Mouse (Mus musculus) ES-E14 (cell line): ENCODE results near the gene Ankrd66. TPM values are rescaled to one million over a fixed set of nuclear protein-coding genes. Genes with fewer than 3 reads are reported as not detected.

ENCODE experiments used
- DNase-seq: peaks from one replicate; pipeline ENCODE4 v3.0.0-alpha.2; 2013; ENCODE audit warnings: low read depth, low spot score
- H3K27ac ChIP-seq: 2 replicates; pipeline ENCODE4 v1.5.1; 2012; ENCODE audit warnings: low read depth, mild to moderate bottlenecking, low read length, moderate library complexity, mixed read lengths; ENCODE audit not compliant: poor library complexity, insufficient read depth, severe bottlenecking
- H3K36me3 ChIP-seq: 2 replicates; pipeline ENCODE4 v1.6.1; 2012; ENCODE audit warnings: mild to moderate bottlenecking, low read length, moderate library complexity, mixed read lengths; ENCODE audit not compliant: control insufficient read depth, poor library complexity, insufficient read depth, severe bottlenecking
- H3K4me1 ChIP-seq, 2 experiments: fragments of 150-350 bp in 1 of 2; sonication (generic) in 1 of 2; 2 replicates each; pipeline ENCODE4 v1.6.1; 2012; ENCODE audit warnings: low read length in 2 of 2, mild to moderate bottlenecking in 1 of 2, mixed read lengths in 1 of 2; ENCODE audit not compliant: control insufficient read depth in 2 of 2, insufficient read depth in 2 of 2, poor library complexity in 1 of 2
- H3K4me3 ChIP-seq, 2 experiments: fragments of 150-350 bp in 1 of 2; sonication (generic) in 1 of 2; 2 replicates each; pipeline ENCODE4 v1.5.1; 2012; ENCODE audit warnings: low read length in 2 of 2, low read depth in 1 of 2, mild to moderate bottlenecking in 1 of 2, mixed read lengths in 1 of 2; ENCODE audit not compliant: insufficient read depth in 1 of 2, poor library complexity in 1 of 2, severe bottlenecking in 1 of 2
- H3K9ac ChIP-seq: 2 replicates; pipeline ENCODE4 v1.6.1; 2012; ENCODE audit warnings: low read depth, mild to moderate bottlenecking, low read length, mixed read lengths; ENCODE audit not compliant: poor library complexity, insufficient read depth, severe bottlenecking
- H3K9me3 ChIP-seq: fragments of 150-350 bp; sonication (generic); 2 replicates; pipeline ENCODE4 v1.6.1; 2012; ENCODE audit warnings: low read depth, mild to moderate bottlenecking, low read length; ENCODE audit not compliant: control insufficient read depth, insufficient read depth
- CHD2 ChIP-seq: IDR thresholded peaks from 2 replicates; pipeline ENCODE4 v1.6.1; 2014; ENCODE audit warnings: mild to moderate bottlenecking, low read depth, low read length, inconsistent platforms
- HCFC1 ChIP-seq: IDR thresholded peaks from 2 replicates; pipeline ENCODE4 v1.6.1; 2012; ENCODE audit warnings: low read length, inconsistent platforms, borderline replicate concordance; ENCODE audit not compliant: insufficient read depth
- MAFK ChIP-seq: IDR thresholded peaks from 2 replicates; pipeline ENCODE4 v1.6.1; 2014; ENCODE audit warnings: mild to moderate bottlenecking, low read depth, low read length, inconsistent platforms; ENCODE audit not compliant: insufficient read depth
- ZC3H11A ChIP-seq: IDR thresholded peaks from 2 replicates; pipeline ENCODE4 v1.6.1; 2012; ENCODE audit warnings: low read depth, mild to moderate bottlenecking, inconsistent platforms, low read length, borderline replicate concordance
- ZNF384 ChIP-seq: IDR thresholded peaks from 2 replicates; pipeline ENCODE4 v1.6.1; 2012; ENCODE audit warnings: low read depth, low read length, inconsistent platforms
- in situ Hi-C, 2 experiments: fragments of 600-800 bp; cut with MboI; formaldehyde crosslinking; loops; one replicate each; pipeline ENCODE4 v1.15.1; 2025; ENCODE audit warnings: low sequenced_read_pairs in 2 of 2, inconsistent platforms in 1 of 2; ENCODE audit not compliant: unreplicated experiment in 2 of 2
- total RNA-seq: library from RNA; depleted of rRNA; stranded (reverse); fragments of 300-350 nt; gene quantifications from 2 replicates; pipeline ENCODE4 v1.2.3, GENCODE M21; 2012

Gene Ankrd66
- total RNA-seq, 1 experiment: not detected

DNA sequence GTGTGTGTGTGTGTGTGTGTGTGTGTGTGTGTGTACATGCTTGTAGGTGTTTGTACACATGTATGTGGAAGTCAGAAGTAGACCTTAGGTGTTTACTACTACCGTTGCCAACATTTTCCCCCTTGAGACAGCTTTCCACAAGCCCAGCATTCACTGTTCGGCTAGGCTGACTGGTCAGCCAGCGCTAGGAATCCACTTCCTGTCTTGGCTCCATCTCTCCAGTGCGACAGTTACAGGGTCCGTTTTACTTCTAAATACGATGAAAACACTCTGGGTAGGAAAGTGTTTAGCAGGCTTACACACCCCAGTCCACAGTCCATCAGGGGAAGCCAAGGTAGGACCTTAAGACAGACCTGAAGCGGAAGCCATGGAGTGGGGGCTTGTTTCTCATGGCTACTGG is 41.3 kb upstream of the Ankrd66 start:
- Histone ChIP-seq H3K27ac (no peak overlapping the region), H3K9me3 (no peaks in the 10 kb centered on the region), H3K4me3 (no peak overlapping the region), H3K9ac (no peak overlapping the region), H3K36me3 (no peaks in the 10 kb centered on the region), H3K4me1 (no peaks in the 10 kb centered on the region)
- DNase-seq: no peak
- no peak for TF ChIP-seq CHD2
- TF ChIP-seq ZNF384: no peak
- TF ChIP-seq MAFK: no peak
- no peak for TF ChIP-seq HCFC1
- TF ChIP-seq ZC3H11A: no peak
- in situ Hi-C loops: no loop called here

DNA sequence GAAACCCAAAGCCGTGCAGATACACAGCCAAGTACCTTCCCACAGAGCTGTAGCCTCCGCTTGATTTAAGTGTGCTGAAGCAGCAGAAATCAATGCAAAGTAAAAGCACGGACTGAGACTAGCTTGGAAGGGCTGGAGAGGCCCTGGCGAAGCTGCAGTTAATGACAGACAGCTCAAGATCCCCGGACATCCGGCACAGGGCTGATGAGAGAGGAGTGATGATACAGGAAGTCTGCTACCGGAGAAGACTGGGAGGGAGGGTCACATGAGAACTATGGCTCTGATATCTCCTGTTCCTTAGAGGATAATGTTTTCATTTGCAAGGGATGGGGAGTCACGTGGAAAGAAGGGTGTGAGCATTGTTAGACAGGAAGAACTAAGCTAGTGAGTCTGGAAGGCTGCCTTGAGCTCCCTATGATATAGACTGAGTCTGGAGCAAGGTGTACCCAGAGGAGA is 37.6 kb upstream of the Ankrd66 start:
- Histone ChIP-seq H3K4me3 (no peak overlapping the region), H3K27ac (no peak overlapping the region), H3K9me3 (no peaks in the 10 kb centered on the region), H3K4me1 (no peaks in the 10 kb centered on the region), H3K36me3 (no peaks in the 10 kb centered on the region), H3K9ac (no peak overlapping the region)
- DNase-seq: no peak
- no peak for TF ChIP-seq HCFC1
- in situ Hi-C loops: no loop called here

DNA sequence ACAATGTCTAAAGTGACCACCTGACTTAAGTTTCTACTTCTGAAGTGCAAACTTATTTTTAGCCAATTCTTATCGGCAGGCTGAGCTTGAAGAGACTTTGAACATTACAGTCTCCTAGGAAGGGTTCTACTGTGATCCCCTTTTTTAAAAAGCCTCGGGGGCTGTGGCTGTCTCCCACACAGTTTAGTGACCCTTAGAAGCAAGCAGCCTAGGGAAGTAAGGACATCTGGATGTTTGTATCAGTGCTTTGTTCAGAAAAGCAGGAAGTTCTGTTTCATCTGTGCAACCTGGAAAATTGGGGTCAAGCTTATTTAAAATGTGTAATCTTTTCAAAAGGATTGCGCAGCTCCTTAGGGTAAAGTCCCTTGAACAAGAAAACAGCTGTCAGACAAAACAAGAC is 37.0 kb upstream of the Ankrd66 start:
- DNase-seq: no peak
- Histone ChIP-seq H3K9ac (no peak overlapping the region), H3K4me3 (no peak overlapping the region), H3K9me3 (no peaks in the 10 kb centered on the region), H3K27ac (no peak overlapping the region), H3K4me1 (no peaks in the 10 kb centered on the region), H3K36me3 (no peaks in the 10 kb centered on the region)
- in situ Hi-C loops: no loop called here
- TF ChIP-seq CHD2: no peak
- no peak for TF ChIP-seq ZNF384
- no peak for TF ChIP-seq MAFK

DNA sequence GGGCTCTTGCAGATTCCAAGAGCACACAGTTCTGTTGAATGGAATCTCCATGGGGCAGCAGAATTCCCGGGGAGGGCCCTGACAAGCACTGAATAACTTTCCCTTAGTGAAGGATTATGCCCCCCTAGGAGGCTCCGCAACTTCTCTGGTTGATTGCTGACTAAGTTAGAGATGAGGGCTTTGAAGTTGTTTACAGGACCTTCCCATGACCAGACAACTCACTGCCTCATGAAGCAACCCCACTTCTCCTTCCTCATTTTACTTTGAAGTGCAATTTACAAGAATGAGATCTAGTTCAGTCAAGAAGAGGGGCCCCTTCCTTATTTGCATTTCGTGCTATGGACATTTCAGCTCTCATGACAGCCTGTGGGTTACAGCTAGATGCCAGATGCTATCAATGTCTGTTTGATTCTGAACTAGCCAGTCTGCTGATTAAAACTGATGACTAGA is 30.2 kb upstream of the Ankrd66 start:
- no peak overlapping the region for H3K27ac ChIP-seq
- no peaks in the 10 kb centered on the region for H3K36me3 ChIP-seq
- in situ Hi-C loops: no loop called here
- no peak overlapping the region for H3K9ac ChIP-seq
- DNase-seq: no peak
- no peaks in the 10 kb centered on the region for H3K9me3 ChIP-seq
- no peak for TF ChIP-seq ZNF384
- no peak for TF ChIP-seq HCFC1
- no peak for TF ChIP-seq CHD2
- no peak for TF ChIP-seq ZC3H11A
- no peak for TF ChIP-seq MAFK
- no peak overlapping the region for H3K4me3 ChIP-seq
- peaks cover 0 to 5% of the 10 kb centered on the region in 2 experiments; a peak in 1 of 4 replicates for H3K4me1 ChIP-seq

DNA sequence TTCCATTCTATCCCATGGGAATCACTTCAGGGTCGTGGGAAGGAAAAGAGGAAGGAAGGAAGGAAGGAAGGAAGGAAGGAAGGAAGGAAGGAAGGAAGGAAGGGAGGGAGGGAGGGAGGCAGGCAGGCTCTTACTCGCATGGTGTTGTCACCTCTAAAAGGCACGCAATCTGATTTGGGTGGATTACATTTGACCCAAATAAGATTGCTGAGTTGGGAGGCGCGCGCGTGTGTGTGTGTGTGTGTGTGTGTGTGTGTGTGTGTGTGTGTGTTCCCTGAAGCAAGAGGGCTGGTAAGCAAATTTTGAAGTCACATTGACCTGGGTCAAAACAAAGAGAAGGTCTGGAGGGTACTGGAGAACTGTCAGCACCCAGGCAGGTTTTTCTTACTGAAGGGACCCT is 25.8 kb upstream of the Ankrd66 start:
- Histone ChIP-seq H3K36me3 (no peaks in the 10 kb centered on the region), H3K27ac (no peak overlapping the region), H3K4me3 (no peak overlapping the region), H3K4me1 (peaks cover 0 to 8% of the 10 kb centered on the region in 2 experiments; a peak in 2 of 4 replicates), H3K9ac (no peak overlapping the region), H3K9me3 (no peaks in the 10 kb centered on the region)
- TF ChIP-seq HCFC1 (no peak), ZNF384 (no peak)
- in situ Hi-C loops: no loop called here
- DNase-seq: no peak
